Comparison of ENCODE assay signal across 19 mouse cellular contexts in genomic region chr2:90575713-90576112, GRCm38 (mm10). TPM values are rescaled to one million over a fixed set of nuclear protein-coding genes. Genes with fewer than 3 reads are reported as not detected.
DNase-seq lines count a peak whose midpoint lies in the region; ATAC-seq and TF ChIP-seq lines count a peak whose summit lies in the region.
"Had no signal": no experiment of that assay in that cellular context is flagged by ENCODE, and none has a peak within 500 bp of the region (broad histone marks: within the 10 kb centered on the region; RNA-seq: fewer than 3 reads in every experiment).

No protein-coding gene starts in this region.

- H3K9ac ChIP-seq in forebrain, embryonic 13.5 days, result no peak overlapping the region
- H3K9ac ChIP-seq: limb, embryonic 13.5 days; neural tube, embryonic 13.5 days had no signal

- no peaks in the 10 kb centered on the region for H3K9me3 ChIP-seq in forebrain, embryonic 10.5 days
- no peaks in the 10 kb centered on the region for H3K9me3 ChIP-seq in forebrain, embryonic 13.5 days (replicated peaks)
- no peaks in the 10 kb centered on the region for H3K9me3 ChIP-seq in limb, embryonic 10.5 days (replicated peaks)
- H3K9me3 ChIP-seq: limb, embryonic 13.5 days; midbrain, embryonic 10.5 days; neural tube, embryonic 13.5 days had no signal

- DNase-seq in forebrain, embryonic 10.5 days (ENCODE audit: extremely low spot score, low spot score), result peak; percentile 8
- no peak for DNase-seq in layer of hippocampus, adult 2 months (ENCODE audit: low spot score in 2 of 2)
- DNase-seq in layer of hippocampus, adult 18-20 months (ENCODE audit: low spot score in 2 of 2), result no peak
- peak; percentile 14 for DNase-seq in limb, embryonic 10.5 days (ENCODE audit: low spot score)
- no peak for DNase-seq in cerebellum, adult 11 months
- no peak for DNase-seq in ovary, adult 18-20 months (ENCODE audit: low spot score)
- DNase-seq: adrenal gland, postnatal 25 days; gastrocnemius, postnatal 25 days; heart, postnatal 10 days; lung, postnatal 10 days; right cerebral cortex, postnatal 14 days; thymus, postnatal 4 days had no signal

- no peak for TF ChIP-seq CTCF in layer of hippocampus, adult 2 months (conservative IDR thresholded peaks at IDR 0.05)

- H3K27me3 ChIP-seq in forebrain, embryonic 10.5 days (ENCODE audit: poor library complexity, severe bottlenecking), result peaks cover 13% of the 10 kb centered on the region
- no peaks in the 10 kb centered on the region for H3K27me3 ChIP-seq in forebrain, embryonic 13.5 days
- peaks cover 20% of the 10 kb centered on the region; the same call in 1 of the 2 replicates for H3K27me3 ChIP-seq in limb, embryonic 10.5 days (ENCODE audit: low read depth, poor library complexity, severe bottlenecking)
- H3K27me3 ChIP-seq: neural tube, embryonic 13.5 days had no signal

- WGBS in forebrain, embryonic 10.5 days, result 84% methylated on average over 5 of the region's 5 CpGs
- WGBS in forebrain, embryonic 13.5 days, result 79% methylated on average over 5 of the region's 5 CpGs
- WGBS in limb, embryonic 10.5 days, result 76% methylated on average over 5 of the region's 5 CpGs
- 88% methylated on average over 5 of the region's 5 CpGs for WGBS in macrophage (ENCODE audit: missing documents)

- H3K4me1 ChIP-seq in forebrain, embryonic 10.5 days, result peaks cover 33% of the 10 kb centered on the region
- H3K4me1 ChIP-seq in forebrain, embryonic 13.5 days, result peaks cover 9% of the 10 kb centered on the region
- H3K4me1 ChIP-seq in limb, embryonic 10.5 days, result peaks cover 35% of the 10 kb centered on the region

- no peak overlapping the region for H3K4me2 ChIP-seq in forebrain, embryonic 13.5 days
- H3K4me2 ChIP-seq: limb, embryonic 13.5 days; neural tube, embryonic 13.5 days had no signal

- H3K27ac ChIP-seq in forebrain, embryonic 10.5 days, result no peak overlapping the region
- no peak overlapping the region for H3K27ac ChIP-seq in forebrain, embryonic 13.5 days
- peak overlapping the region; percentile 47; the same call in 1 of the 2 replicates for H3K27ac ChIP-seq in layer of hippocampus, adult 2 months
- H3K27ac ChIP-seq in limb, embryonic 10.5 days, result no peak overlapping the region
- peak overlapping the region; percentile 97 for H3K27ac ChIP-seq in macrophage
- H3K27ac ChIP-seq: left cerebral cortex, adult 2 months; limb, embryonic 13.5 days; midbrain, embryonic 10.5 days; neural tube, embryonic 13.5 days had no signal

- ATAC-seq in forebrain, embryonic 13.5 days, result no peak
- ATAC-seq: hindbrain, embryonic 16.5 days had no signal

- H3K36me3 ChIP-seq in forebrain, embryonic 10.5 days (replicated peaks), result no peaks in the 10 kb centered on the region
- H3K36me3 ChIP-seq in forebrain, embryonic 13.5 days (ENCODE audit: poor library complexity, severe bottlenecking), result no peaks in the 10 kb centered on the region
- no peaks in the 10 kb centered on the region for H3K36me3 ChIP-seq in limb, embryonic 10.5 days
- H3K36me3 ChIP-seq in macrophage (ENCODE audit: inconsistent target), result no peaks in the 10 kb centered on the region
- H3K36me3 ChIP-seq: limb, embryonic 13.5 days; midbrain, embryonic 10.5 days; neural tube, embryonic 13.5 days had no signal

- H3K4me3 ChIP-seq in forebrain, embryonic 10.5 days, result no peak overlapping the region
- no peak overlapping the region for H3K4me3 ChIP-seq in forebrain, embryonic 13.5 days
- H3K4me3 ChIP-seq in layer of hippocampus, adult 2 months, result no peak overlapping the region
- H3K4me3 ChIP-seq in limb, embryonic 10.5 days, result no peak overlapping the region
- no peak overlapping the region for H3K4me3 ChIP-seq in macrophage (ENCODE audit: inconsistent target)
- H3K4me3 ChIP-seq: left cerebral cortex, adult 2 months; limb, embryonic 13.5 days; midbrain, embryonic 10.5 days; neural tube, embryonic 13.5 days had no signal

- peaks cover 78% of the 10 kb centered on the region for H3K79me2 ChIP-seq in macrophage (ENCODE audit: inconsistent target)

RNA-seq across cellular contexts. Expression of gene Ptprj, which starts 4.7 kb away (rescaled TPM):
- 1.9 and 2.1 TPM in 2 replicates for polyA plus RNA-seq in forebrain, embryonic 10.5 days (2016; fragmentation: Nextera tagmentation; extraction: Ambion mirVana)
- polyA plus RNA-seq in forebrain, embryonic 13.5 days (2015; fragmentation: Nextera tagmentation; extraction: Ambion mirVana), result 2.1 and 2.2 TPM in 2 replicates
- total RNA-seq in layer of hippocampus, adult 2 months (2021), result 100 to 1,000 TPM; 128 to 130 TPM
- 100 to 1,000 TPM; 114 TPM for total RNA-seq in layer of hippocampus, adult 18-20 months (2021)
- polyA plus RNA-seq in limb, embryonic 10.5 days (2016; fragmentation: Nextera tagmentation; extraction: Ambion mirVana), result 1.0 and 1.3 TPM in 2 replicates
- 100 to 1,000 TPM; 126 to 596 (median 231) TPM for total RNA-seq in macrophage (2018; cell fraction: chromatin; rRNA removed)
- total RNA-seq in macrophage (2018; cell fraction: cytosol; rRNA removed), result 100 to 1,000 TPM; 160 to 376 (median 210) TPM
- 100 to 1,000 TPM; 188 to 661 (median 403) TPM for total RNA-seq in macrophage (2018; cell fraction: nucleus; rRNA removed)
- 88.7 to 130 TPM (median 125 TPM) in 3 replicates for polyA plus RNA-seq in macrophage (2018)

Comparison
In these comparisons a context has a peak if more than half of its experiments do, and no peak if none do; other contexts are left out.
1. DNase-seq: peak in forebrain, embryonic 10.5 days (single experiment) and limb, embryonic 10.5 days (single experiment); none in layer of hippocampus, adult 2 months (0 of 2), layer of hippocampus, adult 18-20 months (0 of 2), cerebellum, adult 11 months (single experiment) and ovary, adult 18-20 months (single experiment).
2. H3K27ac ChIP-seq: peak in layer of hippocampus, adult 2 months (single experiment) and macrophage (single experiment); none in forebrain, embryonic 10.5 days (single experiment), forebrain, embryonic 13.5 days (single experiment) and limb, embryonic 10.5 days (single experiment).
3. RNA of gene Ptprj, which starts 4.7 kb away (polyA plus RNA-seq): 88.7 to 130 TPM in macrophage; 2.1 to 2.2 TPM in forebrain, embryonic 13.5 days, 1.9 to 2.1 TPM in forebrain, embryonic 10.5 days and 1.0 to 1.3 TPM in limb, embryonic 10.5 days; every median in the first group is over 10 times any median in the second.